Mouse (Mus musculus) hindbrain, postnatal 0 days (tissue): ENCODE data around the gene Fam189a2. TPM values are rescaled to one million over a fixed set of nuclear protein-coding genes. Genes with fewer than 3 reads are reported as not detected.
A peak's percentile ranks its signal among the peaks of the same experiment; 100 is the strongest.

Experiments
- ATAC-seq: fragments of 200-750 bp; cut with Nextera tagmentation; 2 replicates; pipeline ENCODE4 v1.8.0; 2017; ENCODE audit warnings: mild to moderate bottlenecking, moderate TSS enrichment, moderate library complexity
- DNase-seq: peaks from one replicate; pipeline ENCODE4 v3.0.0-alpha.2; 2015; ENCODE audit warnings: low spot score
- H3K27ac ChIP-seq: fragments of 300-500 bp; sonication (generic); 2 replicates; pipeline ENCODE4 v1.5.1; 2014; ENCODE audit warnings: mild to moderate bottlenecking
- H3K27me3 ChIP-seq: fragments of 300-500 bp; sonication (generic); 2 replicates; pipeline ENCODE4 v1.6.1; 2014; ENCODE audit warnings: low read length, mixed read lengths; ENCODE audit not compliant: insufficient read depth
- H3K36me3 ChIP-seq: fragments of 300-500 bp; sonication (generic); 2 replicates; pipeline ENCODE4 v1.6.1; 2014; ENCODE audit warnings: low read length, mixed read lengths; ENCODE audit not compliant: insufficient read depth
- H3K4me1 ChIP-seq: fragments of 300-500 bp; sonication (generic); 2 replicates; pipeline ENCODE4 v1.6.1; 2014; ENCODE audit warnings: antibody characterized with exemption, low read length, mixed read lengths; ENCODE audit not compliant: insufficient read depth
- H3K4me2 ChIP-seq: fragments of 300-500 bp; sonication (generic); 2 replicates; pipeline ENCODE4 v1.6.1; 2014; ENCODE audit warnings: low read depth, mild to moderate bottlenecking, low read length, moderate library complexity, mixed read lengths
- H3K4me3 ChIP-seq: fragments of 300-500 bp; sonication (generic); 2 replicates; pipeline ENCODE4 v1.5.1; 2014; ENCODE audit warnings: low read length
- H3K9ac ChIP-seq: fragments of 300-500 bp; sonication (generic); replicated peaks from 2 replicates; pipeline ENCODE4 v1.6.1; 2014; ENCODE audit warnings: mild to moderate bottlenecking, low read length, moderate library complexity, mixed read lengths
- H3K9me3 ChIP-seq: fragments of 300-500 bp; sonication (generic); 2 replicates; pipeline ENCODE4 v1.6.1; 2016; ENCODE audit warnings: low read length, mixed read lengths
- CTCF ChIP-seq: IDR thresholded peaks from 2 replicates; pipeline ENCODE4 v1.5.1; 2016; ENCODE audit warnings: antibody characterized with exemption, control low read depth, low read depth
- WGBS: fragments of 180-500 bp; shearing (Covaris S2); extraction: QIAGEN DNeasy Blood & Tissue Kit; methylation state at CpG from one replicate; pipeline ENCODE4 v1.1.7; 2014; 5-methylcytosine and 5-hydroxymethylcytosine counted together
- polyA plus RNA-seq: library from polyadenylated mRNA; unstranded; fragments of >200 nt; fragmentation: Nextera tagmentation; extraction: Ambion mirVana; gene quantifications from 2 replicates; pipeline ENCODE4 v1.2.1, GENCODE M21; 2015
- total RNA-seq: library from RNA; depleted of rRNA; stranded (reverse); fragments of >200 nt; gene quantifications from 2 replicates; pipeline ENCODE4 v1.2.3, GENCODE M21; 2014

Gene Fam189a2
- total and polyA plus RNA-seq, 2 experiments from 2014 or later, result 2.7 to 16.9 TPM

- Histone ChIP-seq H3K9ac (no peak overlapping the region), H3K27ac (peak overlapping the region; percentile 32; the same call in 1 of the 2 replicates), H3K27me3 (no peaks in the 10 kb centered on the region), H3K4me2 (no peak overlapping the region), H3K9me3 (no peaks in the 10 kb centered on the region), H3K36me3 (no peaks in the 10 kb centered on the region), H3K4me1 (peaks cover 3% of the 10 kb centered on the region), H3K4me3 (no peak overlapping the region)
- peak; percentile 69 for DNase-seq
- TF ChIP-seq CTCF, result no peak
- ATAC-seq, result peak; percentile 28; the same call in 1 of the 2 replicates
- WGBS, result 28% methylated on average over 3 of the region's 3 CpGs
Observed at GRCm38 (mm10) chr19:23960275-23960674, 70.5 kb downstream of the Fam189a2 start.

GRCm38 (mm10) chr19:23959870-23960269, 70.9 kb downstream of the Fam189a2 start:
- H3K36me3 ChIP-seq, result no peaks in the 10 kb centered on the region
- H3K9ac ChIP-seq, result no peak overlapping the region
- TF ChIP-seq CTCF, result no peak
- DNase-seq (peak; percentile 48), ATAC-seq (peak; percentile 36)
- whole genome bisulfite sequencing, result 31% methylated on average over 7 of the region's 7 CpGs
- no peak overlapping the region for H3K4me3 ChIP-seq
- no peaks in the 10 kb centered on the region for H3K27me3 ChIP-seq
- H3K4me2 ChIP-seq, result no peak overlapping the region
- peak overlapping the region; percentile 32; the same call in 1 of the 2 replicates for H3K27ac ChIP-seq
- H3K4me1 ChIP-seq, result peaks cover 3% of the 10 kb centered on the region
- no peaks in the 10 kb centered on the region for H3K9me3 ChIP-seq

- no peaks in the 10 kb centered on the region for H3K27me3 ChIP-seq
- H3K9me3 ChIP-seq, result no peaks in the 10 kb centered on the region
- no peak overlapping the region for H3K4me2 ChIP-seq
- no peak overlapping the region for H3K27ac ChIP-seq
- H3K4me3 ChIP-seq, result no peak overlapping the region
- DNase-seq (peak; percentile 80), ATAC-seq (0 out of 2 replicates have a peak, but pooled peaks have one; percentile 8)
- peaks cover 3% of the 10 kb centered on the region for H3K4me1 ChIP-seq
- TF ChIP-seq CTCF, result peak; percentile 68
- no peaks in the 10 kb centered on the region for H3K36me3 ChIP-seq
- 37% methylated on average over 6 of the region's 6 CpGs for WGBS
- no peak overlapping the region for H3K9ac ChIP-seq
Observed at GRCm38 (mm10) chr19:23958925-23959324, 71.9 kb downstream of the Fam189a2 start.

GRCm38 (mm10) chr19:23957563-23957962, 73.3 kb downstream of the Fam189a2 start:
- Histone ChIP-seq H3K9ac (no peak overlapping the region), H3K27me3 (no peaks in the 10 kb centered on the region), H3K27ac (no peak overlapping the region), H3K4me1 (peaks cover 3% of the 10 kb centered on the region), H3K4me3 (no peak overlapping the region), H3K36me3 (no peaks in the 10 kb centered on the region), H3K9me3 (no peaks in the 10 kb centered on the region), H3K4me2 (no peak overlapping the region)
- DNase-seq, result no peak
- no peak for ATAC-seq
- TF ChIP-seq CTCF, result no peak
- WGBS, result 72% methylated on average over 7 of the region's 7 CpGs

GRCm38 (mm10) chr19:23956299-23956975, 74.4 kb downstream of the Fam189a2 start:
- Histone ChIP-seq H3K27me3 (no peaks in the 10 kb centered on the region), H3K4me3 (no peak overlapping the region), H3K4me2 (no peak overlapping the region), H3K27ac (no peak overlapping the region), H3K9ac (no peak overlapping the region), H3K9me3 (no peaks in the 10 kb centered on the region), H3K4me1 (peaks cover 3% of the 10 kb centered on the region), H3K36me3 (no peaks in the 10 kb centered on the region)
- no peak for TF ChIP-seq CTCF
- no peak for DNase-seq
- 71% methylated on average over 17 of the region's 17 CpGs for WGBS
- no peak for ATAC-seq

- TF ChIP-seq CTCF, result no peak
- ATAC-seq (no peak), DNase-seq (no peak)
- Histone ChIP-seq H3K27me3 (no peaks in the 10 kb centered on the region), H3K36me3 (no peaks in the 10 kb centered on the region), H3K9ac (no peak overlapping the region), H3K4me3 (no peak overlapping the region), H3K4me2 (no peak overlapping the region), H3K9me3 (no peaks in the 10 kb centered on the region), H3K4me1 (peaks cover 1% of the 10 kb centered on the region), H3K27ac (no peak overlapping the region)
- WGBS, result 95% methylated on average over 8 of the region's 8 CpGs
Observed at GRCm38 (mm10) chr19:23955461-23955860, 75.4 kb downstream of the Fam189a2 start.

GRCm38 (mm10) chr19:23948301-23949000, 82.4 kb downstream of the Fam189a2 start:
- H3K4me1 ChIP-seq, result no peaks in the 10 kb centered on the region
- H3K27ac ChIP-seq, result no peak overlapping the region
- TF ChIP-seq CTCF, result no peak
- H3K36me3 ChIP-seq, result peaks cover 10% of the 10 kb centered on the region
- ATAC-seq, result peak; percentile 51
- H3K9ac ChIP-seq, result no peak overlapping the region
- peak; percentile 28 for DNase-seq
- WGBS, result 15% methylated on average over 12 of the region's 12 CpGs
- H3K9me3 ChIP-seq, result no peaks in the 10 kb centered on the region
- no peak overlapping the region for H3K4me3 ChIP-seq
- no peaks in the 10 kb centered on the region for H3K27me3 ChIP-seq
- H3K4me2 ChIP-seq, result no peak overlapping the region
